Mouse (Mus musculus) layer of hippocampus, adult 9-10 months (tissue): ENCODE data around the gene Slc2a6.

ENCODE experiments used
- DNase-seq: peaks from one replicate; pipeline ENCODE4 v3.0.0; 2022; ENCODE audit warnings: low spot score

Gene Slc2a6

DNA sequence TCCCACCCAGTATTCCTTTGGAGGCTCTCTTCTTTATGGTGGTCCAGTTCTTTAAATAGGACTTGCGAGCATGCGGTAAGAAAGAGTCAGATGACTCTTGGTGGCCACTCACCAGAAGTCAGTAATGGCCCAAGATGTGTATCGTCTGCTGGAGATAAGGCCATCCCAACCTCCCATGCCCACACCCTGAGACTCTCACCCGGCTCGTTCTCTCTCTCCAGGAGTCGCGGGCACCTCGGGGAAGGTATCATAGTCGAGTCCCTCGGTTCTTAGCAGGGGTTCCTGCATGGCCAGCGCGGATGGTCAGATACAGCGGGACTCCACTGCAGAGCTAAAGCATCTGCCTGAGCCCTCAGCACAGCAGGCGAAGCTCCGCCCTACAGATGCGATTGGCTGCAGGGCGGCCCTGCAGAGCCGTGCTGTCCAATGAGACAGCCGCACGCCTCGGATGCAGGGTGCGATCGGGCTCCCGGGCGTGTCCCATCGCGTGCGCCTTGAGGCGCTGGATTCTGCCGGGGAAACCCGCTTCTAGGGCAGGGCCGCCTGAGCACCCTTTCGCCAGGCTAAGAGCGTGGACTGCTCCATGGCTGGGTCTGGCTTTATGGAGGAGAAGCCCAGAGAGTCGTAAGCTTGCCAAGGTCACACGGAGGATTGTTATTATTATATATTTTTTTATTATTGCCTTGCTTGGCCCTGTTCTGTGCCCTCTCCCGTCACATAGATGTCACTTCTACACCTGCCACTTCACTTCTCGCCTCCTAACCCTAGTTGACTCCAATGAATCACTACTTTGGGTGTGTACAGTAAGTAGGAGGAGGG lies at the start of gene Slc2a6:
TSS of gene Slc2a6 (minus strand) at position 381 of the 819 bp plus-strand sequence.
- peak; percentile 65 for DNase-seq

- no peak for DNase-seq
Measured at GRCm38 (mm10) chr2:27075485-27075884, 47.7 kb upstream of the Slc2a6 start.

GRCm38 (mm10) chr2:27074804-27075203 lies 47.0 kb upstream of the Slc2a6 start:
- no peak for DNase-seq

GRCm38 (mm10) chr2:27073407-27073806 lies 45.6 kb upstream of the Slc2a6 start:
- no peak for DNase-seq

DNA sequence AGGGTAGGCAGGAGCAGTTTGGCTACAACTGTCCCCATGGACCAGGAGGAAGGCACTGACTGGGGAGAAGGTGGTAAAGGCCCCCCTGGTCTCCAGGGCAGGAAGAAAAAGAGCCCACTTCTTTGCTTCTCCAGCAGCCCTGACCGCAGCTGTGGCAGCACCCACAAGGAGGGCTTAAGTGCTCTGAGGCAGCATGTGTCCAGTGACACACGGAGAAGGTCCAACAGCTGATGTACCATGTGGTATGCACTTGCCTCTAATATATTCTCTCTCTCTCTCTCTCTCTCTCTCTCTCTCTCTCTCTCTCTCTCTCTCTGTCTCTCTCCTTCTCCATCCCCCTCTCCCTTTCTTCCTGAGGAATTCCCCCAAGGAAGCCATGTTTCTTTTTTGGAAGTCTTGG lies 44.2 kb upstream of the Slc2a6 start, which contains the start of gene Mymk:
TSS of gene Mymk (minus strand) at position 202 of the 400 bp plus-strand sequence.
- no peak for DNase-seq

DNA sequence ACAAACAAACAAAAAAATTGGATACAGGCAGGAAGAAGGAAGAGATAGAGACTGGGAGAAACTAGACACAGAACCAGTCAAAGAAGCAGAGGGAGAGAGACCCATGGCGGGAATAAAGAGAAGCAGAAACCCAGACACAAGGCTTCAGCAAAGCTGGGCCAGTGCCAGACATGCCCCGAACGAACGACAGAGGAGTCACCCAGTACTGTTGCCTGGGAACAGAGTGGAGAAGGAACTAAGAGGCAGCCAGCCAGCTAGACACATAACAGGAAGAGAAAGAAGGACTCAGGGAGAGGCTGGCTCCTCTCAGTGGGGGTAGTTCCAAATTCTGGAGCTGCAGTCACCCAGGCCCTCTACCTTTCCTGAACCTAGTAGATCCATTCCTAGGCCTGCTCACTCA lies 43.3 kb upstream of the Slc2a6 start:
- DNase-seq = peak; percentile 86

DNA sequence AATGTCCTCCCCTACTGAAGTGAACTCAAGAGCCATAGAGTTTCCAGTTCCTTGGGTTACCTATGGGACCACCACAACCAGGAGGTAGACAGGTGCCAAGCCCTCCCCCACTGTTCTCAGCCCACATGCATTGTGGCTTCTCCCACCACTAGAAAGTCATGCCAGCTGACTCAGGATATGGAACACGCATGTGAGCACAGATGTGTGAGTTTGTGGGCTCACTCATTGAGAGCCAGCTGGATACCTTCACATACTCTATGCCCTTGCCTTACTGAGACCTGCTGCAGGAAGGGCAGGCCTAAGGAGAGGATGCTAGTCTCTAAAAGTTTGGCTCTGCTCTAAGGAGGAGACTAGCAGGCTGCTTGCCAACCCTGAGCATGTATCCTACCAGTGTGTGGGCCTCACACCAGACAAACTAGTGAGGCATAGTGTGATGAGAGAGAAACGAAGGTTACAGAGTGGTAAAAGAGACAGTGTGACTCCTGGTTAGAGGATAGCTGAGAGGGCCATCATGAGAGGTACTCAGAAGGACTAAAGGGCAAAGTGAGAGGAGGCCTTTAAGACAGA lies 42.5 kb upstream of the Slc2a6 start:
- no peak for DNase-seq

DNA sequence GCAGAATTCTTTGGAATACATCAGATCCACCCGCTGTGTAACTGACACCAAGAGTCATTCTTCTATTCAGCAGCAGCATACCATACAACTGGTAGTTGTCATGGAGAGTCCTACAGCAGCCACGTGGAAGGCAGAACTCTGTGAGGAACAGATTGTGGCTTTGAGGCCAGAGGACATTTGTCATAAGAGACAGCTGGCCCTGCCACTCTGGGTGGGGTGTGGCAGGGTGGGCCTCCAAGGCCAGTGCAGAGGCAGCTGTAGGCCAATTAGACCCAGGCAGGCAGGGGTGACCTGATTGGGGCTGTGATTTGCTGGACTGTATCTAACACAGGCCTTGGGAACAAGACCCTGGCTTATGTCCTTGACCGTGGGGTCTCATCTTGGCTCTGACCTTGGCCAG lies 41.8 kb upstream of the Slc2a6 start:
- no peak for DNase-seq

GRCm38 (mm10) chr2:27067996-27068395 lies 40.2 kb upstream of the Slc2a6 start:
- DNase-seq = no peak

DNA sequence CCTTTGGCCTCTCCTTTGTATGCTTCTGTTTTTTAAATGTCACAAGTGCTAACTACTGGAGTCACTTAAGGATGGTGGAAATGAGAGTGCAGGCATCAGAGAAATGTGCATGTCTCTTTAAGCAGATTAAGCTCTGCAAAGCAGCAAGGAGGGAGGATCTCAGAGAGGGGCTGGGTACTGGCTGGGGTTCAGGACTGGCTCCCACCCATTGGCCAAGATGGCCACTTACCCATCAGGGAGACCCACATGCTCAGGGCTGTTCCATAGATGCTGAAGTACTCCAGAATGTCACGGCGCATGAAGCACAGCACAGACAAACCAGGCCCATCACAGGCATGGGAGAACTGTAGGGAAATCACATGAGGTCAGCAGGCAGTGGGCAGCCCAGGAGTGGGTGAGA lies 39.3 kb upstream of the Slc2a6 start:
- DNase-seq = no peak

GRCm38 (mm10) chr2:27059187-27059586 lies 31.4 kb upstream of the Slc2a6 start:
- no peak for DNase-seq

DNA sequence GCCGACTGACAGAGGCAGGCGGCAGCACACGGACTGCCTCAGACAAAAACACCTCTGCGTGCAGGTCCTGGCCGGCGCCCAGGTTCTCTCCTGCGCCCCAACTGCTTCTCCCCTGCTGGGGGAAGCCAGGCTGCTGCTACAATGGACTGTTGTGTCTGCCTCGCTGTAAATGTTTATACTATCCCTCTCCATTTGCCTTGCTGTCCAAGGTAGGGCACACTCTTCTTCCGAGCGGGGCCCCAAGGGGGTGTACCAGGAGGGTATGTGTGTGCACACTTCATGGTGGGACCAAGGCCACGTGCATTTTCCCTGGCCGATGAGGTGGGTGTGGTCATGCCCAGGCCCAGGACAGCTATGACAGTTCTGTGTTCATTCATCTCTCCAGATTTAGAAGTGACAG lies 31.0 kb upstream of the Slc2a6 start:
- no peak for DNase-seq

GRCm38 (mm10) chr2:27058251-27058650 lies 30.5 kb upstream of the Slc2a6 start:
- DNase-seq = no peak

- DNase-seq = no peak
Measured at GRCm38 (mm10) chr2:27049408-27049807, 21.6 kb upstream of the Slc2a6 start.

DNA sequence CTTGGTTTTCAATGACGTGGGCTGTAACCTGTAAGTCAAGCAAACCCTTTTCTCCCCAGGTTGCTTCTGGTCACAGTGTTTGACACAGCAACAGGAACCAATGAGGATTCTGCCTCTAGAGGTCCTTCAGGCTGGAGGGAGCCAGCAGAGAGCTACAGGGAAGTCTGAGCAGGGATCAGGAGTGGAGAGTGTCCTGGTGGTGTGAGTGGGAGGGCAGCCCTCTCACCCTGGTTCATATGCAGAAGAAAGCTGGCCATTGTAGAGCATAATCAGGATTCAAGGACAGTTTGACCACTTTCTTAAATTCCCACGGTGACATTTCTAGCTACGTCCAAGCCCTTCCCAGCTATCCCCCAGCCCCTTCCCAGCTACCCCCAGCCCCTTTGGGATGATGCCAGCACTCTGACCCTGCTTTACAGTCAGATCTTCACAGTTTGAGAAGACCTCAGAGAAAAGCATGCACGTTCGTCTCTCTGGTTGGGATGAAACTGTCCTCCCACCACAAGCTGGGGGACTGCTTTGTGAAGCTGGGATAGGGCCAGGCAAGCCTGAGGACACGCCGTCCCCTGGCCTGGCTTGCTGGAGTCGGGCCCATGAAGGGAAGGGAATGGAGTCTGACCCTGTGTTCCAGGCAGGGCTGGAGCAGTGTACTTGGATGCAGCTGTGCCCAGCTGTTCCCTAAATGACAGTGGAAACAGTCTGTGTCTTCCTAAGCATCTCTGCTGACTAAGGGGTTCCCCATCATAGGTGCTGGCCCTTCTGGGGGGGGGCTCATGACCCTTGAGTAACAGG lies 18.4 kb upstream of the Slc2a6 start:
- DNase-seq = no peak

GRCm38 (mm10) chr2:27044641-27045040 lies 16.8 kb upstream of the Slc2a6 start:
- no peak for DNase-seq

DNA sequence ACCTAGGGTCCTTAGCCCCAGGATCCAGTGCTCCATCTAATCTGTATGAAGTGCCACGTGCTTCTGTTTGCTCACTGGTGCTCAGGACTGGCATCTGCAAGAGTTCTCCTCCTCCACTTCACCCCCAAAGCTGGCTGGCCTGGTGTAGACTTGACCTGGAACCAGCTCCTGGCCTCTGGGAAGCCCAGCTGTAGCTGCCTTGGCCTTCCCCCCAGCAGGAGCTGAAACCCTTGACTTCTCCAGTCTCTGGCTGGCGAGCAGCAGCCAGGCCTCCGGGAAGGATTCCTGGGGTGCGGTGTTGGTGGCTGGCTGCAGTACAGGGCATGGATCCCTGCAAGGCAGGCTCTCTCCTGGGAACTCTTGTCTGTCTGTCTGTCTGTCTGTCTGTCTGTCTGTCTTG lies 16.4 kb upstream of the Slc2a6 start:
- DNase-seq = no peak

GRCm38 (mm10) chr2:27043461-27043860 lies 15.7 kb upstream of the Slc2a6 start:
- DNase-seq = peak; percentile 78

DNA sequence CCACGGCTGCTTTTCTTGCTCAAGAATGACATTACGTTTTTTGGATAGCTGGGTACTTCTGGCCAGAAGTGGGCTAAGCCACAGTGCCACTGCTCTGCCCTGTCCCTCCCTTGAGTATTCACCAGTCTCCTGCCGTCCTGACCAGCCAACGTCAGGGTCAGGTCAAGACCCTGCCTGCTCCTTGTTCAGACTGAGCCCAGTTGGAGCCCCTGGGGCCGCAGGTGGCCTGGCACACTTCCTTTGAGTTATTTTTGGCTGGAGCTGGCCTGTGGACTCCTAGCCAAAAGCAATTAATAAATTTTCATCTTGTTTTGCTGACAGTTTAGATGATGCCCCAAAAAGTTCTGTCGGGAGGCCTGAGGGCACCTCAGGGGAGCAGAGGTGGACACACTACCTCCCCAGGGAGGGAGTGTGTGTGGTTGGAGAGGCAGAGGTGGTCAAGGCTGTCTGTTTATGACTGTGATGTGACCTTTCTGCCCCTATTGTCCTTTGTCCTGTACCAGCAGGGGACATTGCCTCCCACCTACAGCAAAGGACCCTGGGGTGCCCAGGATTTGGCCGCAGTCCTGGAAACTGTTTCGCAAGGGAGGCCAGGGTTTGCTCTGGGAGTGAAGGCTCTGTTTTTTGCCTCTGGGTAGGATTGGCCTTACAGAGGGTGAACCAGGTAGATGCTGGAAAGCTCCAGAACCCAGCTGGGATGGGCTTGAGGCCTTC lies 14.5 kb upstream of the Slc2a6 start:
- DNase-seq = no peak

DNA sequence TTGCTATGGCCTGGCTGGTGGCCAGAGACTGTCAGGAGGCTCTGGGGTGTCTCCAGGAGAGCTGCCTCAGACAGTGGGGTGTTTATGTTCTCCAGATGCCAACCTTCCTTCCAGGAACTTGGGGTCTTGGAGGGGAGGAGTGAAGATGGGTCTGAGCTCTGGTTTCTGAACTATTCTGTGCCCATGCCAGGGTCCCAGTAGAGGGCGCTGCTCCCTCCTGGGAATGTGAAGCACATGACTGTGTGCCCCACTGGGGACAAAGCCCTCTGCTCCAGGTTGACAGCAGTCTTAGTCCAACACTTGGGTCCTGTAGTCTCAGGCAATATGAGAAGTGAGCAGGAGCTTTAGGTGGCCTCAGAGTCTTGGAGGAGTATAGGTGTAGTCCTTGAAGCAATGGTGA lies 11.5 kb upstream of the Slc2a6 start:
- DNase-seq = no peak

DNA sequence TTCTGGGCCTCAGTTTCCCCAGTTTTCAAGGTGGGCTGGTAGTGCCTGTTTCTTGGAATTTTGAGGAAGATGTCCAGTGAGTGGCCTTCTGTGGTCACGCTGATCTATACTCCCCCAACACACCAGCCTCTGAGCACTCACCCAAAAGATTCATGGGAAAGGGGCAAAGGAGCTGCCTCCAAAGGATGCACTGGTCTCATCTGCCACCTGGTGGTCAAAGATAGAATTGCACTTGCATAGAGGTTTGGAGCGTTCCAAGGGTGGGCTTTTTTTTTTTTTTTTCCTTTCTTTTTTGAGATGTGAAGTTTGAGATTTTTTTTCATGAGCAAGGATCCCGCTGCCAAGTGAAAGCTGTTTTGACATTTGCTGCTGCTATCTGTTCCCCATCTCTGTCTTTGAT lies 10.8 kb upstream of the Slc2a6 start:
- peak; percentile 63 for DNase-seq

- DNase-seq = no peak
Measured at GRCm38 (mm10) chr2:27037008-27037407, 9.2 kb upstream of the Slc2a6 start.
